Mouse (Mus musculus) ES-E14 (cell line): ENCODE measurements around the gene Osbpl2.

Experiments used
- CHD2 ChIP-seq: IDR thresholded peaks from 2 replicates; pipeline ENCODE4 v1.6.1; 2014; ENCODE audit warnings: mild to moderate bottlenecking, low read depth, low read length, inconsistent platforms
- HCFC1 ChIP-seq: IDR thresholded peaks from 2 replicates; pipeline ENCODE4 v1.6.1; 2012; ENCODE audit warnings: low read length, inconsistent platforms, borderline replicate concordance; ENCODE audit not compliant: insufficient read depth
- MAFK ChIP-seq: IDR thresholded peaks from 2 replicates; pipeline ENCODE4 v1.6.1; 2014; ENCODE audit warnings: mild to moderate bottlenecking, low read depth, low read length, inconsistent platforms; ENCODE audit not compliant: insufficient read depth
- ZNF384 ChIP-seq: IDR thresholded peaks from 2 replicates; pipeline ENCODE4 v1.6.1; 2012; ENCODE audit warnings: low read depth, low read length, inconsistent platforms

- no peak for TF ChIP-seq ZNF384
- TF ChIP-seq CHD2 = no peak
- TF ChIP-seq MAFK = no peak
- no peak for TF ChIP-seq HCFC1
Measured at GRCm38 (mm10) chr2:180080680-180081079, 38.4 kb upstream of the Osbpl2 start.
